Mouse (Mus musculus): ENCODE measurements around the gene Olfr1414. TPM values are rescaled to one million over a fixed set of nuclear protein-coding genes. Genes with fewer than 3 reads are reported as not detected.

Gene Olfr1414
- total and polyA plus RNA-seq, 3 experiments: 0.25 TPM; not detected in 2

- Histone ChIP-seq H3K79me2 (replicated peaks; ENCODE audit: control insufficient read depth, extremely low read depth, insufficient read depth, poor library complexity, severe bottlenecking) (no peaks in the 10 kb centered on the region), H3K27ac (ENCODE audit: insufficient read depth, low read depth) (no peak overlapping the region), H3K9me3 (replicated peaks; ENCODE audit: low read length) (peaks cover 2% of the 10 kb centered on the region), H3K27me3 (replicated peaks) (no peaks in the 10 kb centered on the region), H3K36me3 (replicated peaks in 1 of 2; ENCODE audit: control insufficient read depth in 1 of 2, insufficient read depth in 1 of 2, low read length in 1 of 2) (peaks cover 66 to 92% of the 10 kb centered on the region in 2 experiments), H3K4me3 (replicated peaks in 1 of 3; ENCODE audit: low read depth in 2 of 3, low read length in 2 of 3, poor library complexity in 1 of 3) (no peak overlapping the region), H3K9ac (ENCODE audit: insufficient read depth, low read depth) (no peak overlapping the region), H3K4me2 (ENCODE audit: insufficient read depth, low read depth, poor library complexity, severe bottlenecking) (no peak overlapping the region), H3K4me1 (ENCODE audit: control insufficient read depth in 1 of 2, insufficient read depth in 2 of 2) (no peaks in the 10 kb centered on the region)
- in situ Hi-C loops (cut with MboI; ENCODE audit: low pct_ligation_motif_present, low pct_unique_long_range_greater_than_20kb, low sequenced_read_pairs): no loop called here
- dilution Hi-C loops (cut with MboI; ENCODE audit: extremely low pct_ligation_motif_present, extremely low pct_unique_long_range_greater_than_20kb, low sequenced_read_pairs): no loop called here
- DNase-seq (ENCODE audit: extremely low read depth): no peak
- TF ChIP-seq KAT2A (IDR thresholded peaks at IDR 0.05; ENCODE audit: insufficient replicate concordance, low read length): no peak
These were observed 60.7 kb downstream of the Olfr1414 start for GRCm38 (mm10) chr1:92457758-92458157.

Other genes with a start within 250 kb of the Olfr1414 start
- 103 and 111 TPM in 2 replicates for gene Ndufa10, start 44.8 kb downstream of the Olfr1414 start, total RNA-seq (2012; rRNA removed)
- gene Ndufa10, start 44.8 kb downstream of the Olfr1414 start, total RNA-seq (2014; rRNA removed): 139 and 142 TPM in 2 replicates
- gene Ndufa10, start 44.8 kb downstream of the Olfr1414 start, polyA plus RNA-seq (2012; ENCODE audit: insufficient read length, low read depth): 230 and 296 TPM in 2 replicates
- gene Olfr1416, start 33.5 kb downstream of the Olfr1414 start, total RNA-seq (2012; rRNA removed): not detected in 2 replicates
- gene Olfr1416, start 33.5 kb downstream of the Olfr1414 start, total RNA-seq (2014; rRNA removed): not detected in 2 replicates
- not detected in 2 replicates for gene Olfr1416, start 33.5 kb downstream of the Olfr1414 start, polyA plus RNA-seq (2012; ENCODE audit: insufficient read length, low read depth)
- not detected in 2 replicates for gene Olfr1415, start 22.6 kb downstream of the Olfr1414 start, total RNA-seq (2012; rRNA removed)
- gene Olfr1415, start 22.6 kb downstream of the Olfr1414 start, total RNA-seq (2014; rRNA removed): not detected in 2 replicates
- not detected in 2 replicates for gene Olfr1415, start 22.6 kb downstream of the Olfr1414 start, polyA plus RNA-seq (2012; ENCODE audit: insufficient read length, low read depth)
- not detected in 2 replicates for gene Olfr1413, start 52.7 kb upstream of the Olfr1414 start, total RNA-seq (2012; rRNA removed)
- gene Olfr1413, start 52.7 kb upstream of the Olfr1414 start, total RNA-seq (2014; rRNA removed): not detected in 2 replicates
- gene Olfr1413, start 52.7 kb upstream of the Olfr1414 start, polyA plus RNA-seq (2012; ENCODE audit: insufficient read length, low read depth): not detected in 2 replicates
- gene Olfr1412, start 67.1 kb upstream of the Olfr1414 start, total RNA-seq (2012; rRNA removed): not detected in 2 replicates
- not detected in 2 replicates for gene Olfr1412, start 67.1 kb upstream of the Olfr1414 start, total RNA-seq (2014; rRNA removed)
- not detected in 2 replicates for gene Olfr1412, start 67.1 kb upstream of the Olfr1414 start, polyA plus RNA-seq (2012; ENCODE audit: insufficient read length, low read depth)
- gene Olfr1411, start 75.8 kb upstream of the Olfr1414 start, total RNA-seq (2012; rRNA removed): not detected in 2 replicates
- not detected in 2 replicates for gene Olfr1411, start 75.8 kb upstream of the Olfr1414 start, total RNA-seq (2014; rRNA removed)
- gene Olfr1411, start 75.8 kb upstream of the Olfr1414 start, polyA plus RNA-seq (2012; ENCODE audit: insufficient read length, low read depth): not detected in 2 replicates
- 0.08 TPM in 2 replicates for gene Olfr1410, start 87.1 kb upstream of the Olfr1414 start, total RNA-seq (2012; rRNA removed)
- not detected in 2 replicates for gene Olfr1410, start 87.1 kb upstream of the Olfr1414 start, total RNA-seq (2014; rRNA removed)
- not detected in 2 replicates for gene Olfr1410, start 87.1 kb upstream of the Olfr1414 start, polyA plus RNA-seq (2012; ENCODE audit: insufficient read length, low read depth)
- 0.08 TPM in 1 of 2 replicates, not detected in the other for gene Olfr12, start 99.1 kb upstream of the Olfr1414 start, total RNA-seq (2012; rRNA removed)
- not detected in 2 replicates for gene Olfr12, start 99.1 kb upstream of the Olfr1414 start, total RNA-seq (2014; rRNA removed)
- not detected in 2 replicates for gene Olfr12, start 99.1 kb upstream of the Olfr1414 start, polyA plus RNA-seq (2012; ENCODE audit: insufficient read length, low read depth)
- 209 and 220 TPM in 2 replicates for gene Cops9, start 123.3 kb upstream of the Olfr1414 start, total RNA-seq (2012; rRNA removed)
- gene Cops9, start 123.3 kb upstream of the Olfr1414 start, total RNA-seq (2014; rRNA removed): 169 and 185 TPM in 2 replicates
- gene Cops9, start 123.3 kb upstream of the Olfr1414 start, polyA plus RNA-seq (2012; ENCODE audit: insufficient read length, low read depth): 168 and 182 TPM in 2 replicates
- gene Otos, start 130.2 kb upstream of the Olfr1414 start, total RNA-seq (2012; rRNA removed): not detected in 2 replicates
- gene Otos, start 130.2 kb upstream of the Olfr1414 start, total RNA-seq (2014; rRNA removed): not detected in 2 replicates
- 0.24 TPM in 1 of 2 replicates, not detected in the other for gene Otos, start 130.2 kb upstream of the Olfr1414 start, polyA plus RNA-seq (2012; ENCODE audit: insufficient read length, low read depth)

All from CH12.LX (cell line).